Mouse (Mus musculus): ENCODE measurements at regions not wholly inside any gene's neighbourhood (a gene's known extent, or its start where the extent isn't known, plus 50 kb on each side); places are given as distances from the start of the nearest gene placed in this dataset.

- no peak overlapping the region for H3K4me2 ChIP-seq
- no peak overlapping the region for H3K9ac ChIP-seq
- no peak overlapping the region for H3K4me3 ChIP-seq
- no peaks in the 10 kb centered on the region for H3K36me3 ChIP-seq
- H3K4me1 ChIP-seq (replicated peaks), result no peaks in the 10 kb centered on the region
- H3K9me3 ChIP-seq (replicated peaks), result no peaks in the 10 kb centered on the region
- H3K27ac ChIP-seq, result no peak overlapping the region
- ATAC-seq (replicated peaks; ENCODE audit: insufficient number of reproducible peaks, insufficient read depth, low FRiP score, low read depth), result no peak
- no peaks in the 10 kb centered on the region for H3K27me3 ChIP-seq
- WGBS, result 54% methylated on average over 8 of the region's 8 CpGs
These were observed 282.1 kb upstream of the Zdhhc25 start for GRCm38 (mm10) chr15:88318048-88318447.

- WGBS, result 65% methylated on average over 2 of the region's 2 CpGs
- ATAC-seq (replicated peaks; ENCODE audit: insufficient number of reproducible peaks, insufficient read depth, low FRiP score, low read depth), result no peak
- Histone ChIP-seq H3K27ac (no peak overlapping the region), H3K27me3 (no peaks in the 10 kb centered on the region), H3K4me3 (no peak overlapping the region), H3K4me1 (replicated peaks) (no peaks in the 10 kb centered on the region), H3K4me2 (no peak overlapping the region), H3K9ac (no peak overlapping the region), H3K36me3 (no peaks in the 10 kb centered on the region), H3K9me3 (replicated peaks) (no peaks in the 10 kb centered on the region)
These were observed 280.6 kb upstream of the Zdhhc25 start for GRCm38 (mm10) chr15:88319527-88319926.

GRCm38 (mm10) chr15:88323584-88324375 is 276.3 kb upstream of the Zdhhc25 start:
- Histone ChIP-seq H3K36me3 (no peaks in the 10 kb centered on the region), H3K4me2 (no peak overlapping the region), H3K27me3 (no peaks in the 10 kb centered on the region), H3K9ac (no peak overlapping the region), H3K4me3 (no peak overlapping the region), H3K27ac (no peak overlapping the region), H3K9me3 (replicated peaks) (no peaks in the 10 kb centered on the region), H3K4me1 (replicated peaks) (no peaks in the 10 kb centered on the region)
- 79% methylated on average over 16 of the region's 16 CpGs for WGBS
- no peak for ATAC-seq (replicated peaks; ENCODE audit: insufficient number of reproducible peaks, insufficient read depth, low FRiP score, low read depth)

- no peaks in the 10 kb centered on the region for H3K9me3 ChIP-seq (replicated peaks)
- no peak overlapping the region for H3K9ac ChIP-seq
- ATAC-seq (replicated peaks; ENCODE audit: insufficient number of reproducible peaks, insufficient read depth, low FRiP score, low read depth), result no peak
- 44% methylated on average over 6 of the region's 6 CpGs for WGBS
- H3K27ac ChIP-seq, result no peak overlapping the region
- no peaks in the 10 kb centered on the region for H3K27me3 ChIP-seq
- no peaks in the 10 kb centered on the region for H3K36me3 ChIP-seq
- H3K4me1 ChIP-seq (replicated peaks), result no peaks in the 10 kb centered on the region
- no peak overlapping the region for H3K4me3 ChIP-seq
- H3K4me2 ChIP-seq, result no peak overlapping the region
These were observed 275.0 kb upstream of the Zdhhc25 start for GRCm38 (mm10) chr15:88325108-88325507.

DNA sequence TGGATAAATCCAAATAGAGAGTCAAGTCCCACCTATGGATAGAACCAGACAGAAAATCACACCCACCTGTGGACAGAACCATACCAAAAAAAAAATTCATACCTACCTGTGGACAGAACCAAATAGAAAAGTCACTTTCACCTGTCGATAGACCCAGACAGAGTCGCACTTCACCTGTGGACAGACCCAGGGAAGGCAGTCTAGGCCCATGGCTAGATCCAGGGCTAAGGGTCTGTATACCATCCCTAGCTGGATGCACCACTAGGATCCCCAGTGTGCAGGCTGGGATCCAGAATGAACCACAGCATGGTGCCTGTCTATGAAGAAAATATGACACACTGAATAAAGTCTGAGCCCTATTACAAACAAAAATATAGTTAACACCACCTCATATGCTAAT is 246.9 kb upstream of the Zdhhc25 start:
- H3K9ac ChIP-seq, result no peak overlapping the region
- no peaks in the 10 kb centered on the region for H3K27me3 ChIP-seq
- WGBS, result 86% methylated on average over 2 of the region's 2 CpGs
- H3K27ac ChIP-seq, result no peak overlapping the region
- no peaks in the 10 kb centered on the region for H3K36me3 ChIP-seq
- ATAC-seq (replicated peaks; ENCODE audit: insufficient number of reproducible peaks, insufficient read depth, low FRiP score, low read depth), result no peak
- no peak overlapping the region for H3K4me3 ChIP-seq
- no peaks in the 10 kb centered on the region for H3K4me1 ChIP-seq (replicated peaks)
- no peaks in the 10 kb centered on the region for H3K9me3 ChIP-seq (replicated peaks)
- no peak overlapping the region for H3K4me2 ChIP-seq

- Histone ChIP-seq H3K4me3 (no peak overlapping the region), H3K9ac (no peak overlapping the region), H3K36me3 (no peaks in the 10 kb centered on the region), H3K4me1 (replicated peaks) (no peaks in the 10 kb centered on the region), H3K27me3 (no peaks in the 10 kb centered on the region), H3K4me2 (no peak overlapping the region), H3K27ac (no peak overlapping the region), H3K9me3 (replicated peaks) (no peaks in the 10 kb centered on the region)
- WGBS, result 43% methylated on average over 12 of the region's 12 CpGs
- no peak for ATAC-seq (replicated peaks; ENCODE audit: insufficient number of reproducible peaks, insufficient read depth, low FRiP score, low read depth)
These were observed 239.6 kb upstream of the Zdhhc25 start for GRCm38 (mm10) chr15:88360375-88361035.

DNA sequence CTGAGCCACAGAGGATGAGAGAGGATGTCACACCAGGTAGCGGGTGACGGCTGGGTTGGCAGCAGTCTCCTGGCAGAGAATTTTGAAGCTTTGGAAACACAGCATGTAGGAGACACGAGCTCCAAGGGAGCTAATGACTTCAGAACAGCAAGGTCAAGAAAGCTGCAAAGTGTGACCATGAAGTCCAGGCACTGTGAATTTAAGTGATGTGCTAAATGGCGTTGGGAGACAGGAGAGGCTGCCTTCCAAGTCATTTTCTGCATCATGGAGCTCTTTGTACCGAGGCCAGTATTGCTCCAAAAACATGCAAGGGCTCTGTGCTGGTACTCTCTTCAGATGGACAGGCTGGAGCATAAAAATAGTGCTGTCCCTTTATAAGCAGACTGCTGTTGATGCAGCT is 238.8 kb upstream of the Zdhhc25 start:
- H3K9me3 ChIP-seq (replicated peaks), result no peaks in the 10 kb centered on the region
- no peaks in the 10 kb centered on the region for H3K4me1 ChIP-seq (replicated peaks)
- WGBS, result 55% methylated on average over 5 of the region's 5 CpGs
- H3K27ac ChIP-seq, result no peak overlapping the region
- H3K27me3 ChIP-seq, result no peaks in the 10 kb centered on the region
- no peak overlapping the region for H3K4me2 ChIP-seq
- no peak for ATAC-seq (replicated peaks; ENCODE audit: insufficient number of reproducible peaks, insufficient read depth, low FRiP score, low read depth)
- no peak overlapping the region for H3K9ac ChIP-seq
- H3K36me3 ChIP-seq, result no peaks in the 10 kb centered on the region
- H3K4me3 ChIP-seq, result no peak overlapping the region

DNA sequence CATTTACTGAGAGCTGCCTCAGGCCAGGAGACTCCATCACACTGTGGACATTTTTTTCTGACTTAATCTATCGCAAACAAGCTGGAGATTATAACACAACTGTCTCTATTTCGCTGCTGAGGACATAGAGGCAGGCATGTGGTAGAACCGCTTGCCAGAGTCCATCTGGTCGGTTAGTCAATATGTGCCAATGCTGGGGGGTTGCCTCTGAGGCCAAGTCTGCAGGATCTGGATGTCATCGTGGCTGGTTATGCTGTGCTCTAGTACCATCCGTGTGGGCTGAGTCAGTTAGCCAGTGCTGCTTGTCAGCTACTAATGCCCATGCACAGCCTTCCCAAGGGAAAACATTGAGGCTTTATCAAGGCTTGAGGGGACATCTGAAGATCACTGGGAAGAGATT is 237.1 kb upstream of the Zdhhc25 start:
- no peak overlapping the region for H3K9ac ChIP-seq
- no peaks in the 10 kb centered on the region for H3K4me1 ChIP-seq (replicated peaks)
- ATAC-seq (replicated peaks; ENCODE audit: insufficient number of reproducible peaks, insufficient read depth, low FRiP score, low read depth), result no peak
- H3K27me3 ChIP-seq, result no peaks in the 10 kb centered on the region
- H3K36me3 ChIP-seq, result no peaks in the 10 kb centered on the region
- 59% methylated on average over 6 of the region's 6 CpGs for WGBS
- no peaks in the 10 kb centered on the region for H3K9me3 ChIP-seq (replicated peaks)
- H3K4me2 ChIP-seq, result no peak overlapping the region
- no peak overlapping the region for H3K4me3 ChIP-seq
- no peak overlapping the region for H3K27ac ChIP-seq

- Histone ChIP-seq H3K4me3 (no peak overlapping the region), H3K4me1 (replicated peaks) (no peaks in the 10 kb centered on the region), H3K27me3 (no peaks in the 10 kb centered on the region), H3K36me3 (no peaks in the 10 kb centered on the region), H3K9me3 (replicated peaks) (no peaks in the 10 kb centered on the region), H3K27ac (no peak overlapping the region), H3K4me2 (no peak overlapping the region), H3K9ac (no peak overlapping the region)
- ATAC-seq (replicated peaks; ENCODE audit: insufficient number of reproducible peaks, insufficient read depth, low FRiP score, low read depth), result no peak
- 61% methylated on average over 5 of the region's 5 CpGs for WGBS
These were observed 229.7 kb upstream of the Zdhhc25 start for GRCm38 (mm10) chr15:88370366-88370765.

DNA sequence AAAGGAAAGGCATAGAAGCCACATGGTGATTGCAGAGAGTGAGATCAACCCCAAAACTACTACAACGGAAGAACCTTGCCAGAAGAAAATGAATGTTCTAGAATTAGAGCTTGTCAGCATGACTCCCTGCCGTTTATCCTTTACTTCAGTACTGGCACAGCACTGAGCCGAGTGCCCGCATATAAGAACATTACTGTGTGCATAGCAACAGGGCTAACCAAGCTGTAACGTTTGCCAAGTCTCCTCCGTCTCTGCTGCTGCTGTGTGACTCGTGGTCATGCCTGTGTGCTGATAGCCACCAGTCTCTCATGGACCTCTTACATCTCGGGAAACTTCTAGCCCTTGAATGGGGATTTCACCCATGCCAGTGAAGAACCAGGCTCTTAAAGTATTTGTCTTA is 228.1 kb upstream of the Zdhhc25 start:
- Histone ChIP-seq H3K4me3 (no peak overlapping the region), H3K36me3 (no peaks in the 10 kb centered on the region), H3K4me1 (replicated peaks) (no peaks in the 10 kb centered on the region), H3K27me3 (no peaks in the 10 kb centered on the region), H3K9ac (no peak overlapping the region), H3K9me3 (replicated peaks) (no peaks in the 10 kb centered on the region), H3K4me2 (no peak overlapping the region), H3K27ac (no peak overlapping the region)
- no peak for ATAC-seq (replicated peaks; ENCODE audit: insufficient number of reproducible peaks, insufficient read depth, low FRiP score, low read depth)
- whole genome bisulfite sequencing, result 69% methylated on average over 8 of the region's 8 CpGs

DNA sequence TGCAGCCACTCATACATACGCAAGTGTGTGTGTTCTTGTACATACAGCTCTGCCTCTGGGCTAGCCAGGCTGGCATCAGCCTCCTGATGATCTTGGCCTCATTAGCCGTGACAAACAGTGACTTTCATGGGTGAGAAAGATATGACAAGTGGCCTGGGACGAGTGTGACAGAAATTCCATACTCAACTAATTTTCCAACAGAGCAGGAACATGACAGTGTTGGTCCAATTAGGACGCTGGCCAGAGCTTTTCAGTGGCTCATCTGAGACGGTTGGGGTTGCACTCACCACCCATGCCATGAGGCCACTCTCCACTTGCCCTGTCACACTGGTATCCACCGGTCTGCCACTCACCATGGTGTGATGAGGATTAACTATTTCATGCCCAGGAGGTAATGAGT is 226.2 kb upstream of the Zdhhc25 start:
- no peaks in the 10 kb centered on the region for H3K4me1 ChIP-seq (replicated peaks)
- no peaks in the 10 kb centered on the region for H3K9me3 ChIP-seq (replicated peaks)
- no peak overlapping the region for H3K9ac ChIP-seq
- no peak overlapping the region for H3K4me2 ChIP-seq
- H3K36me3 ChIP-seq, result no peaks in the 10 kb centered on the region
- ATAC-seq (replicated peaks; ENCODE audit: insufficient number of reproducible peaks, insufficient read depth, low FRiP score, low read depth), result no peak
- WGBS, result 54% methylated on average over 6 of the region's 6 CpGs
- H3K27me3 ChIP-seq, result no peaks in the 10 kb centered on the region
- no peak overlapping the region for H3K4me3 ChIP-seq
- H3K27ac ChIP-seq, result no peak overlapping the region

GRCm38 (mm10) chr15:88379342-88379741 is 220.8 kb upstream of the Zdhhc25 start:
- no peaks in the 10 kb centered on the region for H3K36me3 ChIP-seq
- H3K9me3 ChIP-seq (replicated peaks), result no peaks in the 10 kb centered on the region
- ATAC-seq (replicated peaks; ENCODE audit: insufficient number of reproducible peaks, insufficient read depth, low FRiP score, low read depth), result no peak
- H3K4me3 ChIP-seq, result no peak overlapping the region
- no peaks in the 10 kb centered on the region for H3K27me3 ChIP-seq
- no peak overlapping the region for H3K4me2 ChIP-seq
- no peak overlapping the region for H3K9ac ChIP-seq
- H3K4me1 ChIP-seq (replicated peaks), result no peaks in the 10 kb centered on the region
- 60% methylated on average over 7 of the region's 7 CpGs for WGBS
- H3K27ac ChIP-seq, result no peak overlapping the region

All from heart, embryonic 15.5 days (tissue).